ENCODE assay signal across 17 mouse cellular contexts in genomic region chr1:119238463-119238862, GRCm38 (mm10).
DNase-seq lines count a peak whose midpoint lies in the region; ATAC-seq lines count a peak whose summit lies in the region.
"Had no signal": no experiment of that assay in that cellular context is flagged by ENCODE, and none has a peak within 500 bp of the region (broad histone marks: within the 10 kb centered on the region; RNA-seq: fewer than 3 reads in every experiment).

No protein-coding gene starts in this region.

- no peak overlapping the region for H3K9ac ChIP-seq in hindbrain, embryonic 15.5 days
- no peak overlapping the region for H3K9ac ChIP-seq in hindbrain, embryonic 14.5 days
- no peak overlapping the region for H3K9ac ChIP-seq in midbrain, embryonic 11.5 days (ENCODE audit: low read length)
- no peak overlapping the region for H3K9ac ChIP-seq in midbrain, embryonic 13.5 days (replicated peaks)
- H3K9ac ChIP-seq: embryonic facial prominence, embryonic 15.5 days; forebrain, embryonic 12.5 days; heart, embryonic 15.5 days; limb, embryonic 12.5 days; midbrain, embryonic 15.5 days had no signal

- H3K9me3 ChIP-seq in hindbrain, embryonic 15.5 days, result no peaks in the 10 kb centered on the region
- no peaks in the 10 kb centered on the region for H3K9me3 ChIP-seq in hindbrain, embryonic 14.5 days (ENCODE audit: control insufficient read depth, low read length)
- H3K9me3 ChIP-seq in midbrain, embryonic 11.5 days (ENCODE audit: control insufficient read depth, low read length), result no peaks in the 10 kb centered on the region
- no peaks in the 10 kb centered on the region for H3K9me3 ChIP-seq in midbrain, embryonic 13.5 days
- H3K9me3 ChIP-seq: embryonic facial prominence, embryonic 15.5 days; forebrain, embryonic 12.5 days; heart, embryonic 15.5 days; limb, embryonic 12.5 days; midbrain, embryonic 15.5 days had no signal

- no peak for DNase-seq in hindbrain, embryonic 14.5 days (ENCODE audit: low spot score)
- DNase-seq in midbrain, embryonic 11.5 days (ENCODE audit: low spot score, missing footprints), result no peak
- peak; percentile 30 to 52 for DNase-seq in cerebellum, postnatal 14 days
- DNase-seq in gastrocnemius, adult 8-10 months (ENCODE audit: low spot score in 2 of 2), result no peak
- DNase-seq in frontal cortex, postnatal 10 days (ENCODE audit: low spot score in 2 of 2), result no peak
- DNase-seq: kidney, adult 9 months; lung, adult 18-20 months; lung, postnatal 4 days; thymus, adult 2 months had no signal

- H3K27me3 ChIP-seq in hindbrain, embryonic 15.5 days, result no peaks in the 10 kb centered on the region
- no peaks in the 10 kb centered on the region for H3K27me3 ChIP-seq in hindbrain, embryonic 14.5 days (ENCODE audit: control insufficient read depth, insufficient read depth, low read length)
- H3K27me3 ChIP-seq in midbrain, embryonic 11.5 days (ENCODE audit: control insufficient read depth, insufficient read depth, low read length), result no peaks in the 10 kb centered on the region
- no peaks in the 10 kb centered on the region for H3K27me3 ChIP-seq in midbrain, embryonic 13.5 days
- H3K27me3 ChIP-seq: embryonic facial prominence, embryonic 15.5 days; forebrain, embryonic 12.5 days; heart, embryonic 15.5 days; limb, embryonic 12.5 days; midbrain, embryonic 15.5 days had no signal

- H3K4me3 ChIP-seq in hindbrain, embryonic 15.5 days, result no peak overlapping the region
- H3K4me3 ChIP-seq in hindbrain, embryonic 14.5 days (replicated peaks; ENCODE audit: low read length), result no peak overlapping the region
- H3K4me3 ChIP-seq in midbrain, embryonic 11.5 days (ENCODE audit: low read depth, low read length), result no peak overlapping the region
- H3K4me3 ChIP-seq in midbrain, embryonic 13.5 days (replicated peaks), result no peak overlapping the region
- H3K4me3 ChIP-seq: embryonic facial prominence, embryonic 15.5 days; forebrain, embryonic 12.5 days; heart, embryonic 15.5 days; limb, embryonic 12.5 days; midbrain, embryonic 15.5 days had no signal

- ATAC-seq in hindbrain, embryonic 15.5 days (ENCODE audit: low FRiP score, low read depth), result 0 out of 2 replicates have a peak, but pooled peaks have one; percentile 30
- ATAC-seq in hindbrain, embryonic 14.5 days (ENCODE audit: low FRiP score), result no peak
- 0 out of 2 replicates have a peak, but pooled peaks have one; percentile 16 for ATAC-seq in midbrain, embryonic 11.5 days (ENCODE audit: low FRiP score)
- ATAC-seq in midbrain, embryonic 13.5 days, result no peak
- ATAC-seq: CD4-positive, CD25-positive, alpha-beta regulatory T cell, adult 4 months; midbrain, embryonic 15.5 days had no signal

- no peaks in the 10 kb centered on the region for H3K36me3 ChIP-seq in hindbrain, embryonic 15.5 days
- no peaks in the 10 kb centered on the region for H3K36me3 ChIP-seq in hindbrain, embryonic 14.5 days (replicated peaks; ENCODE audit: control insufficient read depth, insufficient read depth)
- no peaks in the 10 kb centered on the region for H3K36me3 ChIP-seq in midbrain, embryonic 11.5 days (ENCODE audit: control insufficient read depth, insufficient read depth, low read length)
- no peaks in the 10 kb centered on the region for H3K36me3 ChIP-seq in midbrain, embryonic 13.5 days
- H3K36me3 ChIP-seq: embryonic facial prominence, embryonic 15.5 days; forebrain, embryonic 12.5 days; heart, embryonic 15.5 days; limb, embryonic 12.5 days; midbrain, embryonic 15.5 days had no signal

- H3K4me2 ChIP-seq in hindbrain, embryonic 15.5 days, result no peak overlapping the region
- no peak overlapping the region for H3K4me2 ChIP-seq in hindbrain, embryonic 14.5 days (replicated peaks)
- H3K4me2 ChIP-seq in midbrain, embryonic 11.5 days, result no peak overlapping the region
- no peak overlapping the region for H3K4me2 ChIP-seq in midbrain, embryonic 13.5 days (replicated peaks)
- H3K4me2 ChIP-seq: embryonic facial prominence, embryonic 15.5 days; forebrain, embryonic 12.5 days; heart, embryonic 15.5 days; limb, embryonic 12.5 days; midbrain, embryonic 15.5 days had no signal

- no peaks in the 10 kb centered on the region for H3K4me1 ChIP-seq in hindbrain, embryonic 15.5 days (replicated peaks)
- no peaks in the 10 kb centered on the region for H3K4me1 ChIP-seq in hindbrain, embryonic 14.5 days (replicated peaks; ENCODE audit: control insufficient read depth, insufficient read depth, low read length)
- peaks cover 3% of the 10 kb centered on the region; the same call in 1 of the 2 replicates for H3K4me1 ChIP-seq in midbrain, embryonic 11.5 days (ENCODE audit: control insufficient read depth, insufficient read depth, low read length)
- no peaks in the 10 kb centered on the region for H3K4me1 ChIP-seq in midbrain, embryonic 13.5 days (replicated peaks)
- H3K4me1 ChIP-seq: embryonic facial prominence, embryonic 15.5 days; limb, embryonic 12.5 days; midbrain, embryonic 15.5 days had no signal

- WGBS in hindbrain, embryonic 15.5 days, result 57% methylated on average over 10 of the region's 10 CpGs
- 53% methylated on average over 10 of the region's 10 CpGs for WGBS in hindbrain, embryonic 14.5 days
- WGBS in midbrain, embryonic 11.5 days, result 23% methylated on average over 10 of the region's 10 CpGs
- WGBS in midbrain, embryonic 13.5 days, result 30% methylated on average over 10 of the region's 10 CpGs

- no peak overlapping the region for H3K27ac ChIP-seq in hindbrain, embryonic 15.5 days (replicated peaks)
- no peak overlapping the region for H3K27ac ChIP-seq in hindbrain, embryonic 14.5 days
- H3K27ac ChIP-seq in midbrain, embryonic 11.5 days (ENCODE audit: low read depth, low read length), result no peak overlapping the region
- no peak overlapping the region for H3K27ac ChIP-seq in midbrain, embryonic 13.5 days
- H3K27ac ChIP-seq: embryonic facial prominence, embryonic 15.5 days; forebrain, embryonic 12.5 days; heart, embryonic 15.5 days; limb, embryonic 12.5 days; midbrain, embryonic 15.5 days had no signal

Comparison
In these comparisons a context has a peak if more than half of its experiments do, and no peak if none do; other contexts are left out.
1. ATAC-seq: peak in hindbrain, embryonic 15.5 days (single experiment) and midbrain, embryonic 11.5 days (single experiment); none in hindbrain, embryonic 14.5 days (single experiment) and midbrain, embryonic 13.5 days (single experiment).
2. DNase-seq: peak in cerebellum, postnatal 14 days (2 of 2); none in hindbrain, embryonic 14.5 days (single experiment), midbrain, embryonic 11.5 days (single experiment), gastrocnemius, adult 8-10 months (0 of 2) and frontal cortex, postnatal 10 days (0 of 2).